Mouse (Mus musculus): Measurements from ENCODE around the gene Psmc3ip. TPM values are rescaled to one million over a fixed set of nuclear protein-coding genes. Genes with fewer than 3 reads are reported as not detected.

Psmc3ip gene
- polyA plus RNA-seq, 1 experiment from 2014 or later, result 36.4 TPM

DNA sequence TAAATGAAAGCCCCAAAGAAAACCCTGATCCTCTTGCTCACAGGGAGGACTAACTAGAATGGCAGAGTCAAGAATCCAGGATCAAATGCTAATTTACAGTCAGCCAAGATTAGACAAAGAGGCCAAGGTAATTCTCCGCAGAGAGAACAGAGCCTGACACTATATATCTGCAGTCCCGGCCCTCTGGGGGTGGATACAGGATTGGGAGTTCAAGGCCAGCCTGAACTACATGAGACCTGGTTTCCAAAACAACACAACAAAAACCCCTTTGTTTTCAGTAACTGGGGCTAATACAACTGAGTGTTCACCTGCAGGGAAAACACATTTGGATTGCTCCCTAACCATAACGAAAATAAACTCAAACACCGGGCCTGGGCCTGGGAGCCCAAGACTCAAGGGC lies 30.8 kb downstream of the Psmc3ip start:
- H3K4me2 ChIP-seq (replicated peaks; ENCODE audit: low read depth, low read length), result no peak overlapping the region
- peak overlapping the region; percentile 86 for H3K27ac ChIP-seq (ENCODE audit: low read length)
- no peaks in the 10 kb centered on the region for H3K27me3 ChIP-seq (ENCODE audit: control insufficient read depth, insufficient read depth, low read length)
- H3K4me1 ChIP-seq (ENCODE audit: control insufficient read depth, insufficient read depth, low read length), result peaks cover 42% of the 10 kb centered on the region
- no peak for ATAC-seq (ENCODE audit: insufficient number of reproducible peaks, insufficient read depth, low FRiP score, low read depth)
- H3K36me3 ChIP-seq (ENCODE audit: control insufficient read depth, insufficient read depth, low read length), result 0 out of 2 replicates have a peak, but pooled peaks cover 2% of the 10 kb centered on the region
- no peak overlapping the region for H3K4me3 ChIP-seq (ENCODE audit: low read depth, low read length)
- 71% methylated on average over 4 of the region's 4 CpGs for WGBS
- no peak overlapping the region for H3K9ac ChIP-seq (replicated peaks; ENCODE audit: low read depth, low read length)
- no peaks in the 10 kb centered on the region for H3K9me3 ChIP-seq (ENCODE audit: control insufficient read depth, low read depth, low read length)

DNA sequence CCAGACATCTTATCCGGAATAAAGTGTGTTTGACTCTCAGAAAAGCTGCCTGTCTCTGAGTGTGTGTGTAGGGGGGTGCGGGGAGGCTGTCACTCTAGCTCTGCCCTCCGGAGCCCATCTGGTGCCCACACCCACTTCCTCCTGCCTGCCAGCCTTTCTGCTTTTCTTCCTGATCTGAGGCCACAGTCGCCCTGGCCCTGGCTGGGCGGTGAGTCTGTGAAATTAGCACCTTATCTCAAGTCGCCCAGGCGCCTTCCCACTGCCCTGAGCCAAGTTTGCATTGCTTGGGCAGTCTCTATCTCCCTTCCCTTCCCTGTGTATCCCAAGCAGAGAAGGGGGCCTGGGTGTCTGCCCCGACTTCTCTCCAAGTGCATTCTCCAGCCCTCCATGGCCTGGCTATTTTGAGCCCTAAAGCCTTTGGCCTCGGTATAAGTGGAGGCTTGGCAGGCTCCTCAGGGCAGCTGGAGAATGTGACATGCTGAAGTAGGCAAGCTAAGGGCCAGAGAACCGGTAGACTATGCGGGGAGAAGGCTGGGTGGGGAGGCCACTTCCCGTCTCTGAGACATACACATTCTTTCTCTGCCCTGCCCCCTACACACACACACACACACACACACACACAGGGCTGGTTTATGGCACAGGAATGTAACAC lies 31.4 kb downstream of the Psmc3ip start:
- H3K36me3 ChIP-seq (ENCODE audit: control insufficient read depth, insufficient read depth, low read length), result peaks cover 2% of the 10 kb centered on the region; the same call in 1 of the 2 replicates
- no peak overlapping the region for H3K4me3 ChIP-seq (ENCODE audit: low read depth, low read length)
- no peaks in the 10 kb centered on the region for H3K9me3 ChIP-seq (ENCODE audit: control insufficient read depth, low read depth, low read length)
- 24% methylated on average over 12 of the region's 12 CpGs for WGBS
- H3K9ac ChIP-seq (replicated peaks; ENCODE audit: low read depth, low read length), result no peak overlapping the region
- ATAC-seq (ENCODE audit: insufficient number of reproducible peaks, insufficient read depth, low FRiP score, low read depth), result peak; percentile 70
- 0 out of 2 replicates have a peak overlapping the region, but pooled peaks have one; percentile 2 for H3K4me2 ChIP-seq (replicated peaks; ENCODE audit: low read depth, low read length)
- H3K4me1 ChIP-seq (ENCODE audit: control insufficient read depth, insufficient read depth, low read length), result peaks cover 47% of the 10 kb centered on the region
- H3K27me3 ChIP-seq (ENCODE audit: control insufficient read depth, insufficient read depth, low read length), result no peaks in the 10 kb centered on the region
- peak overlapping the region; percentile 86 for H3K27ac ChIP-seq (ENCODE audit: low read length)

DNA sequence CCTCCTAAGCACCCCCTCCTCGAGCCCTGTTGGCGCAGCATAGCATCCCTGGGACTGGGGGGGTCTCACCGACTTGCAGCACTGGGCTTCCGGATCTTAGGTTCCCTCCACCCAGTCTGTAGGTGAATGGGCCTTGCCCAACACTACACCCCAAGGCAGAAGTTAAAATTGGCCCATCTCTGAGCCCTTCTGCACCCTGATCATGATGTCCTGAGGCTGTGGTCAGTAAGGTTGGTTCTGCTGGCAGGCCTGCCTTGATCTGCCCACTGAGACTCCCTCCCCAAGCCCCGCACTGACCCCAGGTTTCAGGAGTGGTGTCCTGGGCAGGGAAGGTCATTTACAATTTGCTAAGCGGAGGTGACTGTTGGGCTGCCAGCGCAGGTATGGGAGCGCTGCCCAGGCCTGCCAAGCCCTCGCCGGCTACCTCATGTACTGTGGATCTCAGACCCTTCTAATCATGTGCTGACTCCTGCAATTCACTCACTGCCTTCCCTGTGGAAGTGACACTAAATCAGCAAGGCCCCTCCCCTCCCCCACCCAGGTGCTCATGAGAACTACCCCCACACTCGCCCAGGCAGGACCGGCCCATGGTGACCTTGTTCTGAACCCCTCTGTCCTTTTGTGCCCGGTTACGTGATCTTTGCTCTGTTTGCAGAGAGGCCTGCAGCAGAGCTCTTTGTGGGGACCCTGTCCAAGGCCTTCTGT lies 32.1 kb downstream of the Psmc3ip start:
- Histone ChIP-seq H3K27ac (ENCODE audit: low read length) (peak overlapping the region; percentile 86), H3K9ac (replicated peaks; ENCODE audit: low read depth, low read length) (no peak overlapping the region), H3K9me3 (ENCODE audit: control insufficient read depth, low read depth, low read length) (no peaks in the 10 kb centered on the region), H3K27me3 (ENCODE audit: control insufficient read depth, insufficient read depth, low read length) (no peaks in the 10 kb centered on the region), H3K4me1 (ENCODE audit: control insufficient read depth, insufficient read depth, low read length) (peaks cover 52% of the 10 kb centered on the region), H3K4me3 (ENCODE audit: low read depth, low read length) (no peak overlapping the region), H3K36me3 (ENCODE audit: control insufficient read depth, insufficient read depth, low read length) (peaks cover 2% of the 10 kb centered on the region; the same call in 1 of the 2 replicates), H3K4me2 (replicated peaks; ENCODE audit: low read depth, low read length) (0 out of 2 replicates have a peak overlapping the region, but pooled peaks have one; percentile 2)
- peak; percentile 12; the same call in 1 of the 2 replicates for ATAC-seq (ENCODE audit: insufficient number of reproducible peaks, insufficient read depth, low FRiP score, low read depth)
- WGBS, result 53% methylated on average over 14 of the region's 14 CpGs

DNA sequence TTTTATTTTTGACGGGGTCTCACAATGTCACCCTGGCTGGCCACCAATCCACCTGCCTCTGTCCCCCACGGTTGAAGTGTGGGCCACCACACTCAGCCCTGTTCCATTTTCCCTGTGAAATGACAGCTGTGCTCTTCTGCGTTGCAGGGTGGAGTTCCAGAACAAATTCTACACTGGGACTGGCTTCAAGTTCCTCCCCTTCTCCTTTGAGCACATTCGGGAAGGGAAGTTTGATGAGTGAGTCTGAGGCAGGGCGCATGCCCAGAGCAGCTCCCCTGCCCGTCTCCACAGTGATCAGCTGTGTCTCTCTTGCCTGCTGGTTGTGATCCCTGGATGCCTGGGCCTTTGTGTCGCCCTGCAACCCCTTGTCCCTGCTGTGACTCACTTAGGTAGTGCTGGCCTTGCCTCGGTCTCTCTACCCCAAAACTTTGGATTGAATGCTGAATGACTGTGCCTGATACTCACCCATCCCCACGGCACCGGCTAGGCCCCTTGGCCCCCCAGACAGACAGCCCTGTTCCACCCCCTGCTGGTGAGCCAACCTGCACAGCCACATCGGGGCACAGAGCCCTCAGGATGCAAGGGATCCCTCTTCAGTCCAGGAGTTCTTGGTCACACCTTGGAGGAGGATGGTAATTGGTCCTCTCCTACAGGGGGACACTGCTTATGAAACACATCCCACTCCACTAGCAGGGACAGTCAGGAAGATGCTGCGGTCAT lies 32.9 kb downstream of the Psmc3ip start:
- Histone ChIP-seq H3K27ac (ENCODE audit: low read length) (peak overlapping the region; percentile 86; the same call in 1 of the 2 replicates), H3K9me3 (ENCODE audit: control insufficient read depth, low read depth, low read length) (no peaks in the 10 kb centered on the region), H3K4me3 (ENCODE audit: low read depth, low read length) (no peak overlapping the region), H3K27me3 (ENCODE audit: control insufficient read depth, insufficient read depth, low read length) (no peaks in the 10 kb centered on the region), H3K9ac (replicated peaks; ENCODE audit: low read depth, low read length) (no peak overlapping the region), H3K36me3 (ENCODE audit: control insufficient read depth, insufficient read depth, low read length) (peaks cover 2% of the 10 kb centered on the region; the same call in 1 of the 2 replicates), H3K4me1 (ENCODE audit: control insufficient read depth, insufficient read depth, low read length) (peaks cover 56% of the 10 kb centered on the region), H3K4me2 (replicated peaks; ENCODE audit: low read depth, low read length) (no peak overlapping the region)
- 67% methylated on average over 12 of the region's 12 CpGs for WGBS
- ATAC-seq (ENCODE audit: insufficient number of reproducible peaks, insufficient read depth, low FRiP score, low read depth), result no peak

DNA sequence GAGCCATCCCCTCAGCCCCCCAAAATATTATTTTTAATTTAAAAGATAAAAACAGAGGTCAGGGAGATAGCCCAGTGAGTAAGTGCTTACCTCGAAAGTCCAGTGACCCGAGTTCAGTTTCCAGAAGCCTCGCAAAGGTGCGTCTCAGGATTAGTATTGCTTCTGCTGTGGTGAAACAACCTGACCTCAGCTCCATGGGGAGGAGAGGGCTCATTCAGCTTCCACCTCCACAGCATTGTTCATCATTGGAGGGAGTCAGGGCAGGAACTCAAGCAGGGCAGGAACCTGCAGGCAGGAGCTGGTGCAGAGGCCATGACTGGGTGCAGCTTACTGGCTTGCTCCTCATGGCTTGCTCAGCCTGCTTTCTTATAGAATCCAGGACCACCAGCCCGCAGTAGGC lies 34.2 kb downstream of the Psmc3ip start:
- Histone ChIP-seq H3K9me3 (ENCODE audit: control insufficient read depth, low read depth, low read length) (no peaks in the 10 kb centered on the region), H3K36me3 (ENCODE audit: control insufficient read depth, insufficient read depth, low read length) (peaks cover 2% of the 10 kb centered on the region; the same call in 1 of the 2 replicates), H3K27me3 (ENCODE audit: control insufficient read depth, insufficient read depth, low read length) (no peaks in the 10 kb centered on the region), H3K4me1 (ENCODE audit: control insufficient read depth, insufficient read depth, low read length) (peaks cover 65% of the 10 kb centered on the region), H3K9ac (replicated peaks; ENCODE audit: low read depth, low read length) (no peak overlapping the region), H3K4me3 (ENCODE audit: low read depth, low read length) (no peak overlapping the region), H3K27ac (ENCODE audit: low read length) (peak overlapping the region; percentile 86), H3K4me2 (replicated peaks; ENCODE audit: low read depth, low read length) (no peak overlapping the region)
- WGBS, result 73% methylated on average over 5 of the region's 5 CpGs
- ATAC-seq (ENCODE audit: insufficient number of reproducible peaks, insufficient read depth, low FRiP score, low read depth), result no peak

DNA sequence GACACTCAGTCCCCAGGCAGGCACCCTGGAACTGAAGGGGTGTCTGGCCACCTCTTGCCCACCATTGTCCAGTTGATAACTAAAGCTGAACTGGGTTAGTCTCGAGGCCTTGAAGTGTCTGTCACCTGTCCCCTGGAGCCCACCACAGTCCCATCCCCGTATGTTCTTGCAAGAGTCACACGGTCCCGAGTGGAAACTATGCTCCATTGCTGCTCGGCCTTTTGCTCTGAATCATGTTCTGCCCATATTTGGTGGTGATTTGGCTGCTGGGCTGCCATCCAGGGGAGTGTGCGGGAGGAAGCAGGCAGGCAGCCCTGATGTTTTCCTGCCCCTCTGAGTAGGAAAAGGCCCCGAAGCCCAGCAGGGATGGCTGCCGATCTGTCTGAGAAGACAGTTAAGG lies 35.1 kb downstream of the Psmc3ip start:
- no peak for ATAC-seq (ENCODE audit: insufficient number of reproducible peaks, insufficient read depth, low FRiP score, low read depth)
- Histone ChIP-seq H3K27ac (ENCODE audit: low read length) (peak overlapping the region; percentile 86), H3K9me3 (ENCODE audit: control insufficient read depth, low read depth, low read length) (no peaks in the 10 kb centered on the region), H3K9ac (replicated peaks; ENCODE audit: low read depth, low read length) (no peak overlapping the region), H3K36me3 (ENCODE audit: control insufficient read depth, insufficient read depth, low read length) (peaks cover 2% of the 10 kb centered on the region; the same call in 1 of the 2 replicates), H3K4me3 (ENCODE audit: low read depth, low read length) (no peak overlapping the region), H3K27me3 (ENCODE audit: control insufficient read depth, insufficient read depth, low read length) (no peaks in the 10 kb centered on the region), H3K4me1 (ENCODE audit: control insufficient read depth, insufficient read depth, low read length) (peaks cover 65% of the 10 kb centered on the region), H3K4me2 (replicated peaks; ENCODE audit: low read depth, low read length) (no peak overlapping the region)
- 33% methylated on average over 8 of the region's 8 CpGs for WGBS

DNA sequence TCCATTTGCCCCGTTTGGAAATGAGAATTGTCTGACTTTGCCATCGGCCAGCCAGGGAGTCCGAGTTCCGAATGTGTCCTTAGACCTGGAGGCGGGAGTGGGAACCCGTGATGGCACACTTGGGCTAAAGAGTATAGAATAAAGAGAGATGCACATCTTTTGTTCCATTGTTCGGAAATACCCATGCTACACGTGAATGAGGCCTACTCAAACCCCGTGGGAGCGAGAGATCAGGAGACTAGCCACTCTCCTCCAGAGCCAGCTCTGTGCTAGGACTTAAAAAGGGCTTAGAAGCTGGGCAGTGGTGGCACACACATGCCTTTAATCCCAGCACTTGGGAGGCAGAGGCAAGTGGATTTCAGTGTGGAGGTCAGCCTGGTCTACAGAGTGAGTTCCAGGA lies 35.8 kb downstream of the Psmc3ip start:
- Histone ChIP-seq H3K9ac (replicated peaks; ENCODE audit: low read depth, low read length) (no peak overlapping the region), H3K4me3 (ENCODE audit: low read depth, low read length) (no peak overlapping the region), H3K27me3 (ENCODE audit: control insufficient read depth, insufficient read depth, low read length) (no peaks in the 10 kb centered on the region), H3K4me1 (ENCODE audit: control insufficient read depth, insufficient read depth, low read length) (peaks cover 65% of the 10 kb centered on the region), H3K36me3 (ENCODE audit: control insufficient read depth, insufficient read depth, low read length) (peaks cover 2% of the 10 kb centered on the region; the same call in 1 of the 2 replicates), H3K4me2 (replicated peaks; ENCODE audit: low read depth, low read length) (no peak overlapping the region), H3K9me3 (ENCODE audit: control insufficient read depth, low read depth, low read length) (no peaks in the 10 kb centered on the region), H3K27ac (ENCODE audit: low read length) (peak overlapping the region; percentile 86)
- WGBS, result 86% methylated on average over 10 of the region's 10 CpGs
- ATAC-seq (ENCODE audit: insufficient number of reproducible peaks, insufficient read depth, low FRiP score, low read depth), result no peak

DNA sequence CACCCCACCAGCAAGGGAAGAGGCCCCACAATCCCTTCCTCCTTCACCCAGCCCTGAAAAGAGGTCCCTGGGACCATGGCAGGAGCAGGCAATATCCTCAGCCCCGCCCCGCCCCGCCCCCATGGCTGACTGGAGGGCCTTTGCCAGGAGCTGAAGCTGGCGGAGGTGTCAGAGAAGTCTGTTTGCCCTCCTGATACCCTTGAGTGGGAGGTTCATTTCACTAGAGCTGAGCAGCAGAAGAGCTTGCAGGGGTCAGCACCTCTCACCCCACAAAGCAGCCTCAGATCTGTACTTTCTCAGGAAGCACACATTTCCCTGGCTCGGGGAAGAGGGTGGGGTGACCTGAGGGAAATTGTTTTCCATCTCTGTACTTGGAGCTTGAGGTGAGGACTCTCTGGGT lies 36.5 kb downstream of the Psmc3ip start:
- H3K4me3 ChIP-seq (ENCODE audit: low read depth, low read length), result no peak overlapping the region
- H3K9ac ChIP-seq (replicated peaks; ENCODE audit: low read depth, low read length), result no peak overlapping the region
- no peak for ATAC-seq (ENCODE audit: insufficient number of reproducible peaks, insufficient read depth, low FRiP score, low read depth)
- peak overlapping the region; percentile 66; the same call in 1 of the 2 replicates for H3K27ac ChIP-seq (ENCODE audit: low read length)
- H3K4me2 ChIP-seq (replicated peaks; ENCODE audit: low read depth, low read length), result no peak overlapping the region
- peaks cover 2% of the 10 kb centered on the region; the same call in 1 of the 2 replicates for H3K36me3 ChIP-seq (ENCODE audit: control insufficient read depth, insufficient read depth, low read length)
- no peaks in the 10 kb centered on the region for H3K27me3 ChIP-seq (ENCODE audit: control insufficient read depth, insufficient read depth, low read length)
- no peaks in the 10 kb centered on the region for H3K9me3 ChIP-seq (ENCODE audit: control insufficient read depth, low read depth, low read length)
- H3K4me1 ChIP-seq (ENCODE audit: control insufficient read depth, insufficient read depth, low read length), result peaks cover 59% of the 10 kb centered on the region
- 49% methylated on average over 5 of the region's 5 CpGs for WGBS
